Mouse (Mus musculus) liver, adult (tissue): Measurements from ENCODE around the gene Megf11.

Experiments used
- GATA4 ChIP-seq: IDR thresholded peaks from 2 replicates; pipeline ENCODE4 v1.6.1; 2014; ENCODE audit warnings: mild to moderate bottlenecking, low read length; ENCODE audit not compliant: insufficient replicate concordance

Megf11 gene

GRCm38 (mm10) chr9:64645462-64645861 lies 260.0 kb downstream of the Megf11 start:
- TF ChIP-seq GATA4: no peak

GRCm38 (mm10) chr9:64649393-64649792 lies 264.0 kb downstream of the Megf11 start:
- TF ChIP-seq GATA4: no peak

DNA sequence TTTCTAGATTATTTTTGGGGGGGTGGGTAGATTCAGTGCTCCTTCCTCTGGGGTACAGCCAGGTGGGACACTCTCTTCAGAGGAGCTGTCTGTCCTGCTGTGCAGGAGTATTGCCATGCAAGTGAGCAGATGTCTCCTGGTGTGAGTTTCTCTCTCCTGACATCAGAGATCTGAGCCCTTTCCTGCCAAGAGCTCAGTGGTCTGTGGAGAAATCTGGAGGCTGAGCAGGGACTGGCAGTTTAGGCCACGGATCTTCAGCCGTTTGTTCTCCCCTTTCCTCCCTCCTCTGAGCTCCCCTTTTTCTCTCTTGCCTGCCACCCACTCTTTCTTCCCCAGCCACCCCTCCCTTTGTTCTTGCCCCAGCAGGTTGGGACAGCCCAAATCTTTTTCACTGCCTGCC lies 264.5 kb downstream of the Megf11 start:
- no peak for TF ChIP-seq GATA4

GRCm38 (mm10) chr9:64651181-64651580 lies 265.8 kb downstream of the Megf11 start:
- no peak for TF ChIP-seq GATA4

GRCm38 (mm10) chr9:64651689-64652088 lies 266.3 kb downstream of the Megf11 start:
- no peak for TF ChIP-seq GATA4

DNA sequence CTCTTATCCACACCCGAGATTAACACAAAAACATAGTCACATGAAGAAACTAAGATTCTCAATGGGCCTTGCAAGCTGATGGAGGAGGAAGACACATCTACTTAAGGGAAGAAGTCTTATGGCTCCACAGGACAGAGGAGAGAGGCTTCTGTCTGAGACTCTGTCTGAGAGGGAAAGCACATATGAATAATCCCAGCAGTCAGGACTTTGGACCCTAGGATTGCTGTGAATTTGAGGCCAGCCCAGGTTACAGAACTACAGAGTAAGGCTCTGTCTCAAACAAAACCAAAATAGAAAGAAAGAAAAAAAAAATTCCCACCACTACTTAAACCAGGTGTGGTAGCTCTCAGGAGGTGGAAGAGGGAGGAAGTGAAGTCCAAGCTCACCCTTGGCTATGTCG lies 266.7 kb downstream of the Megf11 start:
- no peak for TF ChIP-seq GATA4

- no peak for TF ChIP-seq GATA4
Observed at GRCm38 (mm10) chr9:64652841-64653361, 267.5 kb downstream of the Megf11 start.

DNA sequence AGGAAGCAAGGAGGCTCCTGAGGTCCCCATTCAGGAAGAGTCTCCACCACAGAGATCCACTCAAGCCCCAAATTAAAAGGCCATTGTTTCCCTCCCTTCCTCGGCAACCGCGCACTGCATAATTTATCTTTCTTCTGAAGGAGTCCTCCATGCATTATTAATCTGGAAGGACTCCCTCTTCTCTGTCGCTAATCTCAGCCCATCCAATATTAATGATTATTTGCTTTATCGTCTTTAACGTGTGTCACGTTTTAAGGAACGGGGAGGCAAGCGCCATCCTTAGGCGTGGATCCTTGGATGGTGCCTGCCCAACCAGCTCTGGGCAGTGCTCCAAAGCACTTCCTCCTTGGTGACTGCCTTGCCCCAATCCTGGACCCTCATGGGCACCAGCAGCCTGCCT lies 269.3 kb downstream of the Megf11 start:
- TF ChIP-seq GATA4: no peak

DNA sequence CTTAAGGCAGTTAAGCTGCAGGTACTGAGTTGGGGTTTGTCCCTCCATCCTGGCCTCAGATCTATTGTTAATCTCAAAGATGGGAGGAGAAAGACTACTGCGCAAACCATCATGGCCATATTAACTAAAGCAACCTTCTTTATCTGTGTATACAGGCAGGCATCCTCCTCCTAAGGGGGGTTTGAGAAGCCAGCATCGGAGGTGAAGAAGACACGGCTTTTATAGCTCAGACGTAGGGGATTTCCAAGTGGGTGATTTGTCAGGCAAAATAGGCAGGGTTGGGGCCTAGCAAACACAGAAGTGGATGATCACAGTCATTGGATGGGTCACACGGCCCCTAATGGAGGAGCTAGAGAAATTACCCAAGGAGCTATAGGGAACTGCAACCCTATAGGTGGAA lies 271.2 kb downstream of the Megf11 start:
- no peak for TF ChIP-seq GATA4

- no peak for TF ChIP-seq GATA4
Observed at GRCm38 (mm10) chr9:64660222-64660621, 274.8 kb downstream of the Megf11 start.

- no peak for TF ChIP-seq GATA4
Observed at GRCm38 (mm10) chr9:64664612-64665011, 279.2 kb downstream of the Megf11 start.

DNA sequence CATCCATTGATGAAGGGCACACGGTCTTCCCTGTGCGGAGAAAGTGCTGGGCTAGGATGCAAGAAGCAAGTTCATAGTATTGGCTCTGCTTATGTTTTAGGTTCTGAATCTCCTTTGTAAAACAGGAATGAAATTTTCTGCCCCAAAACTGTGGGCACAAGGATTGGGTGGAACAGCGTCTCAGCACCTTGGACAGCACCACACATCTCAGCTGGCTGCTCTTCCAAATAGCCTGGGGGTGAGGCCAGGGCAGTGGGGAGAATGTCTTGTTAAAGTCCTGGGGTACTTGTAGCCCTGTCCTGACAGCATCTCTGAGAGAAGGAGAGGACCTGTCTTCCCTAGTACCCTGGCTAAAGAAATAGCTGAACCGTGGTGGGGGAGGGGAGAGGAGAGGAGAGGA lies 281.1 kb downstream of the Megf11 start:
- TF ChIP-seq GATA4: no peak

DNA sequence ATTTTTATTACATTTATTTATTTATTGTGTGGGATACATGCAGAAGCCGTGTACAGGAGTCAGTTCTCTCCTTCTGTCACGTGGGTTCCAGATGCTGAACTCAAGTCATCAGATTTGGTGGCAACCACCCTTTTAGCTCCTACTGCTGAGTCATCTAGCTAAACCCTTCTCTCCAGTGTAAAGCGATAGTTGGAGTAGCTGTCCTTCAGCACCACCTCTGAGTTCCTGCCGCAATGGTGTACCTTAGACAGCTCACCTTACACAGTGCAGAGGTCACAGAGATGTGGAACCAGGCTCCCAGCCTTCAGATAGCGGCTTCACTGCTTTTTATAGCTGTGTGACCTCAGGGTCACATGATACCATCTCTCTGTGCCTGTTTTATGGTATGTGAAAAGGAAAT lies 282.1 kb downstream of the Megf11 start:
- TF ChIP-seq GATA4: no peak

DNA sequence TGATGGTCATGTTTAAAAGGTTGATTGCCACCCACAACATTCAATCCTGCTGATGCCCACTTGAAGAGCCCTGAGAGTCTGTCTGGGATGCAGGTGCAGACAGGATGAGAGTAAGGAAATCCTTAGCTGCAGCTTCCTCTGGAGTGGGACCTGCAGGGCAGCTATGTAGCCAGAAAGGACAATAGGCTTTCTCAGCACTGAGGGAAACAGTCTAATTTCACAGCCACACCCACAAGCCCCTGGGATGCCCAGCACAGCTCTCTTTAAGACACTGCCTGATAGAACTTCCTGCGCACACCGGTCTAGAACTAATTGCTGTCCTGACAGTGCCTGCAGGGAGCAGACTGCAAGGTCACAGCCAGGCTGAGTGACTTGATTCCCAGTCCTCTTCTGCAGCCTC lies 282.6 kb downstream of the Megf11 start:
- no peak for TF ChIP-seq GATA4

GRCm38 (mm10) chr9:64687122-64688014 lies 301.9 kb downstream of the Megf11 start:
- no peak for TF ChIP-seq GATA4

DNA sequence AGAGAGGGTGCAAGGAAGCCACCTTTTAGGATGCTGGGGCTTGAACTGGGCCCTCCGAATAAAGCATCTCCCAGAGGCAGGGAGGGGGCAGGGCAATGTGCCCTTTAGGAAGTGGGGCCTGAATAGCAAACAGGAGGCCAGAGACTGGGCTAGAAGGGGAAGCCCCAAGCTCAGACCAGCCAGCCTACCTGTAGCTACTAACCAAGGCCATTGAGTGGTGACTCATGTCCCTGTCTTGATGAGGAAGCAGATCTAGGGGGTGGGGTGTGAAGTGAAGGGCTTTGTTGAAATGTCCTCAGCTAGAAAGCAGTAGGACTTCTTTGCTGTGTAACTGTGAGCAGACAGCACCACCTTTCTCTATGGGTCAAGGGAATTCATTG lies 302.6 kb downstream of the Megf11 start:
- TF ChIP-seq GATA4: no peak

DNA sequence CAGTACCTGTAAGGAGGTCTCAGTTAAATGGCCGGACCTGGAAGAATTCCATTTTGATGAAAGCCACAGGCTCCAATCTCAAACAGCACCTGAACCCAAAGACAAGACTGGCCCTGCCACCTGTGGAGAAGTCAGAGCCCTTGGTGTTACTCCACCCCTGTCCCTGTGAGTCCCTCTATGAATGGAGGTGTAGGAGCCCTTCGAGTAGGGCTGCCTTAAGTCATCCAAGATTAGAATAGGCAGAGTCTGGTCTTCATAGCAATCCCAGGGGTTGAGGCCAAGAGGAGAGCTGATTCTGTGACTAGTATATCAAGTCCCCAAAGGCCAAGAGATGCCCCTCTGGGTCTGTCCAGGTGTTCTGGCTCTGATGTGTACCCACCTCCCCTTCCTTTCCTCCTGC lies 305.3 kb downstream of the Megf11 start:
- TF ChIP-seq GATA4: no peak
